Mouse (Mus musculus) MEL (cell line): ENCODE results near the gene Arhgap21. TPM values are rescaled to one million over a fixed set of nuclear protein-coding genes. Genes with fewer than 3 reads are reported as not detected.

ENCODE experiments used
- DNase-seq: peaks from one replicate; pipeline ENCODE4 v3.0.0; 2011; ENCODE audit warnings: low read depth, low spot score
- H3K27ac ChIP-seq: 2 replicates; pipeline ENCODE4 v1.5.1; 2012; ENCODE audit warnings: low read depth, mild to moderate bottlenecking, control low read depth, low read length, moderate library complexity; ENCODE audit not compliant: control insufficient read depth
- H3K27me3 ChIP-seq, 2 experiments: fragments of 150-350 bp in 1 of 2; sonication (generic) in 1 of 2; 2 replicates each; pipeline ENCODE4 v1.6.1; 2012; ENCODE audit warnings: low read length in 2 of 2, mild to moderate bottlenecking in 2 of 2, improper control_type of control experiment in 1 of 2, moderate library complexity in 1 of 2; ENCODE audit not compliant: insufficient read depth in 2 of 2, control insufficient read depth in 1 of 2
- H3K36me3 ChIP-seq, 2 experiments: 2 replicates each; pipeline ENCODE4 v1.6.1; 2012 to 2014; ENCODE audit warnings: low read length in 2 of 2, improper control_type of control experiment in 1 of 2, inconsistent platforms in 1 of 2, mild to moderate bottlenecking in 1 of 2; ENCODE audit not compliant: insufficient read depth in 2 of 2, control insufficient read depth in 1 of 2
- H3K4me1 ChIP-seq, 2 experiments: fragments of 150-350 bp in 1 of 2; sonication (generic) in 1 of 2; 2 replicates each; pipeline ENCODE4 v1.6.1; 2012; ENCODE audit warnings: low read length in 2 of 2, improper control_type of control experiment in 1 of 2, mild to moderate bottlenecking in 1 of 2; ENCODE audit not compliant: insufficient read depth in 2 of 2, control insufficient read depth in 1 of 2
- H3K4me3 ChIP-seq, 2 experiments: fragments of 150-350 bp in 1 of 2; sonication (generic) in 1 of 2; 2 replicates each; pipeline ENCODE4 v1.5.1; 2012; ENCODE audit warnings: low read depth in 2 of 2, low read length in 2 of 2, mild to moderate bottlenecking in 2 of 2, moderate library complexity in 2 of 2, control low read depth in 1 of 2, improper control_type of control experiment in 1 of 2; ENCODE audit not compliant: control insufficient read depth in 1 of 2, insufficient read depth in 1 of 2
- H3K79me2 ChIP-seq: 2 replicates; pipeline ENCODE4 v1.6.1; 2012; ENCODE audit warnings: mild to moderate bottlenecking, low read length, moderate library complexity; ENCODE audit not compliant: control insufficient read depth, poor library complexity, insufficient read depth
- H3K9ac ChIP-seq: 2 replicates; pipeline ENCODE4 v1.6.1; 2012; ENCODE audit warnings: low read depth, mild to moderate bottlenecking, control low read depth, low read length, moderate library complexity; ENCODE audit not compliant: control insufficient read depth, poor library complexity, severe bottlenecking
- H3K9me3 ChIP-seq: fragments of 150-350 bp; sonication (generic); replicated peaks from 2 replicates; pipeline ENCODE4 v1.6.1; 2012; ENCODE audit warnings: mild to moderate bottlenecking, low read length, improper control_type of control experiment, moderate library complexity; ENCODE audit not compliant: insufficient read depth
- CHD1 ChIP-seq: IDR thresholded peaks from 2 replicates; pipeline ENCODE4 v1.6.1; 2012; ENCODE audit warnings: low read depth, mild to moderate bottlenecking, inconsistent platforms, low read length, improper control_type of control experiment
- CHD2 ChIP-seq: IDR thresholded peaks from 2 replicates; pipeline ENCODE4 v1.6.1; 2011; ENCODE audit warnings: low read length, improper control_type of control experiment
- CTCF ChIP-seq, 3 experiments: IDR thresholded peaks in 2 of 3; conservative IDR thresholded peaks in 1 of 3; 2 replicates each; pipeline ENCODE4 v1.5.1; 2011 to 2012; ENCODE audit warnings: low read length in 3 of 3, low read depth in 2 of 3, mild to moderate bottlenecking in 2 of 3, improper control_type of control experiment in 1 of 3, inconsistent platforms in 1 of 3, mixed read lengths in 1 of 3, moderate library complexity in 1 of 3; ENCODE audit not compliant: control insufficient read depth in 1 of 3, insufficient read depth in 1 of 3, poor library complexity in 1 of 3, severe bottlenecking in 1 of 3
- E2F4 ChIP-seq: IDR thresholded peaks from 2 replicates; pipeline ENCODE4 v1.6.1; 2011; ENCODE audit warnings: low read depth, low read length, improper control_type of control experiment, borderline replicate concordance
- ELF1 ChIP-seq: IDR thresholded peaks from 2 replicates; pipeline ENCODE4 v1.6.1; 2014; ENCODE audit warnings: low read depth, mild to moderate bottlenecking, inconsistent platforms, low read length, improper control_type of control experiment, moderate library complexity
- EP300 ChIP-seq, 2 experiments: IDR thresholded peaks; 2 replicates each; pipeline ENCODE4 v1.6.1; 2011; ENCODE audit warnings: improper control_type of control experiment in 2 of 2, low read length in 2 of 2, low read depth in 1 of 2, mild to moderate bottlenecking in 1 of 2
- GABPA ChIP-seq: IDR thresholded peaks from 2 replicates; pipeline ENCODE4 v1.6.1; 2012; ENCODE audit warnings: low read depth, mild to moderate bottlenecking, inconsistent platforms, low read length, improper control_type of control experiment, moderate library complexity
- GATA1 ChIP-seq: IDR thresholded peaks from 2 replicates; pipeline ENCODE4 v1.6.1; 2011; ENCODE audit warnings: low read depth, low read length, improper control_type of control experiment
- HCFC1 ChIP-seq: IDR thresholded peaks from 2 replicates; pipeline ENCODE4 v1.6.1; 2012; ENCODE audit warnings: low read depth, mild to moderate bottlenecking, inconsistent platforms, low read length, improper control_type of control experiment, moderate library complexity
- JUND ChIP-seq: IDR thresholded peaks from 2 replicates; pipeline ENCODE4 v1.6.1; 2011; ENCODE audit warnings: low read depth, mild to moderate bottlenecking, improper control_type of control experiment, low read length
- KAT2A ChIP-seq: conservative IDR thresholded peaks from 2 replicates; pipeline ENCODE4 v1.6.1; 2012; ENCODE audit warnings: low read depth, low read length, improper control_type of control experiment, inconsistent platforms
- MAFK ChIP-seq: IDR thresholded peaks from 2 replicates; pipeline ENCODE4 v1.6.1; 2011; ENCODE audit warnings: low read depth, mild to moderate bottlenecking, low read length, improper control_type of control experiment, borderline replicate concordance
- MAX ChIP-seq: IDR thresholded peaks from 2 replicates; pipeline ENCODE4 v1.6.1; 2011; ENCODE audit warnings: low read length, improper control_type of control experiment
- MXI1 ChIP-seq: IDR thresholded peaks from 2 replicates; pipeline ENCODE4 v1.6.1; 2011; ENCODE audit warnings: mild to moderate bottlenecking, low read depth, low read length, improper control_type of control experiment
- MYC ChIP-seq: IDR thresholded peaks from 2 replicates; pipeline ENCODE4 v1.6.1; 2011; ENCODE audit warnings: low read depth, mild to moderate bottlenecking, low read length, improper control_type of control experiment, moderate library complexity
- NELFE ChIP-seq: IDR thresholded peaks from 2 replicates; pipeline ENCODE4 v1.6.1; 2011; ENCODE audit warnings: low read depth, low read length, improper control_type of control experiment
- NRF1 ChIP-seq: IDR thresholded peaks from 2 replicates; pipeline ENCODE4 v1.6.1; 2014; ENCODE audit warnings: low read depth, mild to moderate bottlenecking, inconsistent platforms, low read length, improper control_type of control experiment, moderate library complexity; ENCODE audit not compliant: poor library complexity, insufficient read depth, severe bottlenecking
- POLR2A ChIP-seq, 2 experiments: IDR thresholded peaks; 2 replicates each; pipeline ENCODE4 v1.6.1; 2011 to 2012; ENCODE audit warnings: low read length in 2 of 2, mild to moderate bottlenecking in 2 of 2, control low read depth in 1 of 2, improper control_type of control experiment in 1 of 2, low read depth in 1 of 2, moderate library complexity in 1 of 2; ENCODE audit not compliant: control insufficient read depth in 1 of 2, insufficient read depth in 1 of 2, poor library complexity in 1 of 2
- POLR2AphosphoS2 ChIP-seq: IDR thresholded peaks from 2 replicates; pipeline ENCODE4 v1.6.1; 2011; ENCODE audit warnings: low read length, improper control_type of control experiment
- POLR2AphosphoS5 ChIP-seq: IDR thresholded peaks from 2 replicates; pipeline ENCODE4 v1.6.1; 2012; ENCODE audit warnings: low read depth, borderline replicate concordance, mild to moderate bottlenecking, inconsistent platforms, low read length, moderate library complexity, mixed read lengths
- RAD21 ChIP-seq: IDR thresholded peaks from 2 replicates; pipeline ENCODE4 v1.6.1; 2011; ENCODE audit warnings: mild to moderate bottlenecking, low read depth, low read length, improper control_type of control experiment
- RCOR1 ChIP-seq: IDR thresholded peaks from 2 replicates; pipeline ENCODE4 v1.6.1; 2012; ENCODE audit warnings: low read depth, mild to moderate bottlenecking, inconsistent platforms, low read length, improper control_type of control experiment
- SIN3A ChIP-seq: IDR thresholded peaks from 2 replicates; pipeline ENCODE4 v1.6.1; 2012; ENCODE audit warnings: low read length, improper control_type of control experiment, inconsistent platforms
- SMC3 ChIP-seq: IDR thresholded peaks from 2 replicates; pipeline ENCODE4 v1.6.1; 2011; ENCODE audit warnings: low read depth, low read length, improper control_type of control experiment
- TAL1 ChIP-seq: IDR thresholded peaks from 2 replicates; pipeline ENCODE4 v1.6.1; 2012; ENCODE audit warnings: mild to moderate bottlenecking, inconsistent platforms, low read length, moderate library complexity, mixed read lengths
- TBP ChIP-seq: IDR thresholded peaks from 2 replicates; pipeline ENCODE4 v1.8.0; 2011; ENCODE audit warnings: low read depth, low read length, improper control_type of control experiment
- TCF12 ChIP-seq: IDR thresholded peaks from 2 replicates; pipeline ENCODE4 v1.6.1; 2014; ENCODE audit warnings: low read depth, mild to moderate bottlenecking, inconsistent platforms, low read length, improper control_type of control experiment, moderate library complexity
- UBTF ChIP-seq: IDR thresholded peaks from 2 replicates; pipeline ENCODE4 v1.6.1; 2012; ENCODE audit warnings: low read depth, mild to moderate bottlenecking, inconsistent platforms, low read length, improper control_type of control experiment, moderate library complexity, borderline replicate concordance; ENCODE audit not compliant: insufficient read depth
- USF2 ChIP-seq, 2 experiments: IDR thresholded peaks; 2 replicates each; pipeline ENCODE4 v1.6.1; 2011 to 2012; ENCODE audit warnings: improper control_type of control experiment in 2 of 2, low read length in 2 of 2, borderline replicate concordance in 1 of 2, inconsistent platforms in 1 of 2, low read depth in 1 of 2, mild to moderate bottlenecking in 1 of 2; ENCODE audit not compliant: insufficient read depth in 1 of 2
- ZC3H11A ChIP-seq: IDR thresholded peaks from 2 replicates; pipeline ENCODE4 v1.6.1; 2012; ENCODE audit warnings: low read depth, mild to moderate bottlenecking, inconsistent platforms, low read length, improper control_type of control experiment
- ZMIZ1 ChIP-seq: IDR thresholded peaks from 2 replicates; pipeline ENCODE4 v1.6.1; 2012; ENCODE audit warnings: low read depth, mild to moderate bottlenecking, inconsistent platforms, low read length, improper control_type of control experiment, moderate library complexity
- polyA plus RNA-seq, 2 experiments: library from polyadenylated mRNA; stranded (reverse) in 1 of 2; unstranded in 1 of 2; fragments of >175 nt in 1 of 2; fragments of >200 nt in 1 of 2; gene quantifications; 2 replicates each; pipeline versions ENCODE4 v1.2.1 to v1.2.4; 2012; ENCODE audit warnings: low replicate concordance in 2 of 2, low read depth in 1 of 2; ENCODE audit not compliant: insufficient read length in 2 of 2, insufficient read depth in 1 of 2, missing spikeins in 1 of 2
- total RNA-seq: library from RNA; depleted of rRNA; stranded (reverse); fragments of 300-350 nt; gene quantifications from 2 replicates; pipeline ENCODE4 v1.2.3, GENCODE M21; 2012

Arhgap21 gene
- total and polyA plus RNA-seq, 3 experiments = 12.4 to 104 (median 30.6) TPM

DNA sequence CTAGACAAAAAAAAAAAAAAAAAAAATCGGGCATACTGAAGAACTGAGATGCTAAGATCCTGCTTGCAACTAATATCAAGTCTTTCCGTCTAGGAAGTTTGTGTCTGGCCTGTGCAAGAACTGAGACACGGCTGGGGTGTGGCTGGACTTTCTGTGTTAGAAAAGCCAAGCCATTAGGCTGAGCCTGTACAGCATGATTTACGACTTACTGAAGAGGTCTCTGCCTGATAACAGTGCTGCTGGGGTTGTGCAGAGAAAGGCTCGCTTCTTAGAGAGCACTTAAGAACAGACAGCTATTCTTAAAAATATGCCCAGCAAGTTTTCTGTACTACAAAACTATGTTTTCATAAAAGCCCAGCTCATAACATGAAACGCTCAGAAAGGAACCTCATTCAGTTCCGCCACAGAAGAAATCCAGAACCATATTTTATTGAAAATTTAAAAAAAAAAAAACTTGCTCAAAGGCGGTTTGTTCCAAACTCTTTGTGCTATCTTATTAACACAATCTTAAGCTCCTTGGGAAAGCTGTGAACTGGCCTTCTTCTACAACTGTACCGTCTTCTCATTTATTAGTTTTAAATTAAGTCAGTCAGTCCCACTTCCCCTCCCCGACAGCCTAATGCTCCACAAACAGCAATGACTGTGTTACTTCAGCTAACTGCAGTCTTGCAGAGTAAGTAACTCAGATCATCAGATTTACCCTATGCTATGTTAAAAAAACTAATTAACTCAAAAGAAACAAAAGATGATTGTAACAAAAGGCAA lies 26.1 kb downstream of the Arhgap21 start (continued):
- TF ChIP-seq TAL1 (0 out of 2 replicates have a peak, but pooled peaks have one; percentile 4), RCOR1 (no peak; the same call in 1 of the 2 replicates), ZMIZ1 (no peak), POLR2A (IDR thresholded peaks at IDR 0.05; ENCODE audit: control insufficient read depth in 1 of 2, insufficient read depth in 1 of 2, low read depth in 1 of 2, low read length in 2 of 2, poor library complexity in 1 of 2) (no peak), SMC3 (no peak), CTCF (IDR thresholded peaks at IDR 0.05 in 2 of 3, conservative IDR thresholded peaks at IDR 0.05 in 1 of 3; ENCODE audit: control insufficient read depth in 1 of 3, insufficient read depth in 1 of 3, low read depth in 2 of 3, low read length in 3 of 3, poor library complexity in 1 of 3, severe bottlenecking in 1 of 3) (no peak), GABPA (no peak), JUND (no peak), CHD2 (no peak), CHD1 (peak; percentile 66; the same call in 1 of the 2 replicates), EP300 (IDR thresholded peaks at IDR 0.05; ENCODE audit: low read depth in 1 of 2, low read length in 2 of 2) (0 out of 4 replicates have a peak, but pooled peaks of 1 of the 2 experiments have one; percentile 6), MXI1 (peak; percentile 10; the same call in 1 of the 2 replicates), MAX (no peak), KAT2A (no peak), GATA1 (peak; percentile 66), TCF12 (no peak), HCFC1 (0 out of 2 replicates have a peak, but pooled peaks have one; percentile 5), POLR2AphosphoS2 (no peak), NELFE (no peak), E2F4 (no peak)

DNA sequence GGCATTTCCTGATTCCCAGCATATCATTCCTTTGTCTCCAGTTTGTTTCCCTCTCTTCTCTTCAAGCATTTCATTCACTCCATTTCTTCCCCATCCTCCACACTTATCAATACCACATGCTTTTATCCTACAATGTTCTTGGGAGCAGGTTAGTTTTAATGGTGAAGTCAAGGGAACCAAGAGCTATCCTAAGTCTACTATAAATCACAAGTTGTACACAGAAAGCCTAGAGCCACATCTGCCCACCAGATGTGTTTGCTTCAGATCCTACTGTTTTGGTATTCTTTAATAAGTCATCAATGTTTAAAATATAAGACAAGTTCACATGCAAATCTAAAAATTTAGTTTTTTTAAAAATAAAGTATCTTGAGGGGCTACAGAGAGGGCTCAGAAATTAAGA lies 27.6 kb downstream of the Arhgap21 start:
- no peak for DNase-seq
- Histone ChIP-seq H3K4me3 (no peak overlapping the region), H3K36me3 (peaks cover 0 to 20% of the 10 kb centered on the region in 2 experiments; a peak in 2 of 4 replicates), H3K27me3 (no peaks in the 10 kb centered on the region), H3K27ac (no peak overlapping the region), H3K9ac (no peak overlapping the region), H3K9me3 (no peaks in the 10 kb centered on the region), H3K79me2 (peaks cover 44% of the 10 kb centered on the region), H3K4me1 (peaks cover 15 to 17% of the 10 kb centered on the region in 2 experiments)
- TF ChIP-seq CHD1 (no peak), ZMIZ1 (no peak), NELFE (no peak), POLR2A (IDR thresholded peaks at IDR 0.05; ENCODE audit: control insufficient read depth in 1 of 2, insufficient read depth in 1 of 2, low read depth in 1 of 2, low read length in 2 of 2, poor library complexity in 1 of 2) (no peak), MAFK (no peak), UBTF (no peak), NRF1 (no peak), TCF12 (no peak), MYC (no peak), POLR2AphosphoS5 (no peak), E2F4 (no peak), SMC3 (no peak), RAD21 (no peak), USF2 (IDR thresholded peaks at IDR 0.05; ENCODE audit: borderline replicate concordance in 1 of 2, insufficient read depth in 1 of 2, low read depth in 1 of 2, low read length in 2 of 2) (no peak), SIN3A (no peak), ZC3H11A (no peak), EP300 (IDR thresholded peaks at IDR 0.05; ENCODE audit: low read depth in 1 of 2, low read length in 2 of 2) (no peak), ELF1 (no peak), TBP (no peak)
